Comparison of ENCODE assay signal across 8 mouse cellular contexts in genomic region chr12:81205619-81206560, GRCm38 (mm10).
DNase-seq lines count a peak whose midpoint lies in the region; ATAC-seq and TF ChIP-seq lines count a peak whose summit lies in the region.
"Had no signal": no experiment of that assay in that cellular context is flagged by ENCODE, and none has a peak within 500 bp of the region (broad histone marks: within the 10 kb centered on the region; RNA-seq: fewer than 3 reads in every experiment).

No protein-coding gene starts in this region.

- H3K4me2 ChIP-seq in midbrain, postnatal 0 days (ENCODE audit: low read depth, low read length, poor library complexity, severe bottlenecking): no peak overlapping the region
- H3K4me2 ChIP-seq: limb, embryonic 15.5 days had no signal

- no peak for ATAC-seq in midbrain, postnatal 0 days (ENCODE audit: low FRiP score)

- no peaks in the 10 kb centered on the region for H3K9me3 ChIP-seq in midbrain, postnatal 0 days (ENCODE audit: low read length)
- H3K9me3 ChIP-seq: limb, embryonic 15.5 days had no signal

- WGBS in lung, adult 2 months: 20% methylated on average over 6 of the region's 6 CpGs
- WGBS in midbrain, postnatal 0 days: 31% methylated on average over 6 of the region's 6 CpGs

- H3K27me3 ChIP-seq in midbrain, postnatal 0 days (ENCODE audit: insufficient read depth, low read length): no peaks in the 10 kb centered on the region
- H3K27me3 ChIP-seq: limb, embryonic 15.5 days had no signal

- H3K4me1 ChIP-seq in lung, adult 2 months (ENCODE audit: control insufficient read depth, insufficient read depth, low read length): no peaks in the 10 kb centered on the region
- no peaks in the 10 kb centered on the region for H3K4me1 ChIP-seq in midbrain, postnatal 0 days (ENCODE audit: insufficient read depth, low read length)
- H3K4me1 ChIP-seq: limb, embryonic 15.5 days had no signal

- DNase-seq in lung, adult 2 months: peak; percentile 5
- no peak for DNase-seq in lung, postnatal 25 days (ENCODE audit: low spot score)
- peak; percentile 69 for DNase-seq in adrenal gland, postnatal 25 days
- DNase-seq in heart, postnatal 4 days: peak; percentile 74
- peak; percentile 53 for DNase-seq in thymus, postnatal 0 days (ENCODE audit: low spot score)
- no peak for DNase-seq in midbrain, postnatal 0 days (ENCODE audit: low spot score)
- DNase-seq in spleen, postnatal 36 days (ENCODE audit: low spot score in 2 of 2): no peak

- no peak for TF ChIP-seq POLR2A in lung, adult 2 months (IDR thresholded peaks at IDR 0.05; ENCODE audit: borderline replicate concordance, extremely low read depth, low read depth, low read length)

- TF ChIP-seq CTCF in lung, adult 2 months (IDR thresholded peaks at IDR 0.05; ENCODE audit: insufficient read depth, low read length): no peak
- TF ChIP-seq CTCF in midbrain, postnatal 0 days (IDR thresholded peaks at IDR 0.05): no peak

- no peak overlapping the region for H3K4me3 ChIP-seq in lung, adult 2 months (replicated peaks; ENCODE audit: extremely low read depth, low read depth, low read length)
- no peak overlapping the region for H3K4me3 ChIP-seq in midbrain, postnatal 0 days (ENCODE audit: low read depth, low read length)
- H3K4me3 ChIP-seq: limb, embryonic 15.5 days had no signal

- peaks cover 7% of the 10 kb centered on the region; the same call in 1 of the 2 replicates for H3K36me3 ChIP-seq in midbrain, postnatal 0 days (ENCODE audit: insufficient read depth, low read length)
- H3K36me3 ChIP-seq: limb, embryonic 15.5 days had no signal

- H3K27ac ChIP-seq in midbrain, postnatal 0 days (ENCODE audit: low read depth, low read length): no peak overlapping the region
- H3K27ac ChIP-seq: limb, embryonic 15.5 days had no signal

- no peak overlapping the region for H3K9ac ChIP-seq in midbrain, postnatal 0 days (replicated peaks; ENCODE audit: low read length, poor library complexity, severe bottlenecking)
- H3K9ac ChIP-seq: limb, embryonic 15.5 days had no signal

Comparison
In these comparisons a context has a peak if more than half of its experiments do, and no peak if none do; other contexts are left out.
1. DNase-seq: peak in lung, adult 2 months (single experiment), adrenal gland, postnatal 25 days (single experiment), heart, postnatal 4 days (single experiment) and thymus, postnatal 0 days (single experiment); none in lung, postnatal 25 days (single experiment), midbrain, postnatal 0 days (single experiment) and spleen, postnatal 36 days (0 of 2).